Comparison of ENCODE assay signal across 8 mouse cellular contexts in genomic region chr15:62571803-62572202, GRCm38 (mm10).
DNase-seq lines count a peak whose midpoint lies in the region; ATAC-seq lines count a peak whose summit lies in the region.

No protein-coding gene starts in this region.

- ATAC-seq in frontal cortex, adult (ENCODE audit: low TSS enrichment), result peak; percentile 52; the same call in 1 of the 2 replicates

- DNase-seq in frontal cortex, postnatal 25 days (ENCODE audit: low spot score in 2 of 2), result no peak
- DNase-seq in MN1 (ENCODE audit: low spot score), result peak; percentile 84
- DNase-seq in cerebellum, postnatal 10 days, result peak; percentile 96 to 97
- peak; percentile 38 to 66 for DNase-seq in kidney, postnatal 36 days
- no peak for DNase-seq in embryo, embryonic 11 days
- DNase-seq in spleen, postnatal 36 days (ENCODE audit: low spot score in 2 of 2), result no peak
- DNase-seq in yolk sac, embryonic 10.5 days (ENCODE audit: low spot score), result no peak

Comparison
In these comparisons a context has a peak if more than half of its experiments do, and no peak if none do; other contexts are left out.
1. DNase-seq: peak in MN1 (single experiment), cerebellum, postnatal 10 days (2 of 2) and kidney, postnatal 36 days (2 of 2); none in frontal cortex, postnatal 25 days (0 of 2), embryo, embryonic 11 days (single experiment), spleen, postnatal 36 days (0 of 2) and yolk sac, embryonic 10.5 days (single experiment).